Mouse (Mus musculus): ENCODE results near the gene Arid3c.

Arid3c gene

GRCm38 (mm10) chr4:41745021-41745420, 14.1 kb upstream of the Arid3c start:
- DNase-seq (ENCODE audit: low spot score in 2 of 2): no peak

GRCm38 (mm10) chr4:41744131-41744530, 13.2 kb upstream of the Arid3c start:
- DNase-seq (ENCODE audit: low spot score in 2 of 2): no peak

GRCm38 (mm10) chr4:41741158-41741560, 10.2 kb upstream of the Arid3c start:
- peak; percentile 96 for DNase-seq (ENCODE audit: low spot score in 2 of 2)

GRCm38 (mm10) chr4:41740380-41741157, 9.6 kb upstream of the Arid3c start:
- no peak for DNase-seq (ENCODE audit: low spot score in 2 of 2)

- no peak for DNase-seq (ENCODE audit: low spot score in 2 of 2)
Measured at GRCm38 (mm10) chr4:41739260-41739659, 8.3 kb upstream of the Arid3c start.

GRCm38 (mm10) chr4:41738256-41738603, 7.3 kb upstream of the Arid3c start:
- DNase-seq (ENCODE audit: low spot score in 2 of 2): no peak

- DNase-seq (ENCODE audit: low spot score in 2 of 2): peak; percentile 55 to 70
Measured at GRCm38 (mm10) chr4:41737602-41738255, 6.8 kb upstream of the Arid3c start.

- DNase-seq (ENCODE audit: low spot score in 2 of 2): no peak
Measured at GRCm38 (mm10) chr4:41726826-41727621, 3.9 kb downstream of the Arid3c start.

- peak; percentile 94 to 95 for DNase-seq (ENCODE audit: low spot score in 2 of 2)
Measured at GRCm38 (mm10) chr4:41722918-41723351, 8.0 kb downstream of the Arid3c start, which contains the start of gene Dctn3. Dctn3 (minus strand) TSS chr4:41723170.

GRCm38 (mm10) chr4:41716834-41717233, 14.1 kb downstream of the Arid3c start:
- DNase-seq (ENCODE audit: low spot score in 2 of 2): no peak

GRCm38 (mm10) chr4:41715596-41715995, 15.3 kb downstream of the Arid3c start:
- DNase-seq (ENCODE audit: low spot score in 2 of 2): peak in 1 of 2 experiments; percentile 30

- DNase-seq (ENCODE audit: low spot score in 2 of 2): no peak
Measured at GRCm38 (mm10) chr4:41715082-41715481, 15.9 kb downstream of the Arid3c start.

GRCm38 (mm10) chr4:41714276-41714675, 16.7 kb downstream of the Arid3c start:
- peak in 1 of 2 experiments; percentile 76 for DNase-seq (ENCODE audit: low spot score in 2 of 2)

GRCm38 (mm10) chr4:41713197-41714067, 17.5 kb downstream of the Arid3c start, which contains the start of gene Rpp25l:
Rpp25l (minus strand) TSS chr4:41713534.
- DNase-seq (ENCODE audit: low spot score in 2 of 2): peak; percentile 82 to 86

GRCm38 (mm10) chr4:41712421-41713196, 18.3 kb downstream of the Arid3c start:
- DNase-seq (ENCODE audit: low spot score in 2 of 2): peak; percentile 28 to 40

GRCm38 (mm10) chr4:41711705-41712375, 19.1 kb downstream of the Arid3c start:
- no peak for DNase-seq (ENCODE audit: low spot score in 2 of 2)

GRCm38 (mm10) chr4:41710229-41710628, 20.7 kb downstream of the Arid3c start:
- no peak for DNase-seq (ENCODE audit: low spot score in 2 of 2)

GRCm38 (mm10) chr4:41708192-41708745, 22.7 kb downstream of the Arid3c start:
- DNase-seq (ENCODE audit: low spot score in 2 of 2): peak in 1 of 2 experiments; percentile 53

- peak in 1 of 2 experiments; percentile 54 for DNase-seq (ENCODE audit: low spot score in 2 of 2)
Measured at GRCm38 (mm10) chr4:41707011-41707535, 23.9 kb downstream of the Arid3c start.
